Mouse (Mus musculus) forebrain, embryonic 16.5 days (tissue): ENCODE measurements at regions not wholly inside any gene's neighbourhood (a gene's known extent, or its start where the extent isn't known, plus 50 kb on each side); places are given as distances from the start of the nearest gene placed in this dataset.

Experiments
- ATAC-seq: fragments of 200-750 bp; cut with Nextera tagmentation; 2 replicates; pipeline ENCODE4 v1.8.0; 2017; ENCODE audit warnings: mild to moderate bottlenecking, moderate library complexity
- H3K27ac ChIP-seq: fragments of 300-500 bp; sonication (generic); 2 replicates; pipeline ENCODE4 v1.5.1; 2014; ENCODE audit warnings: low read length, control low read depth
- H3K27me3 ChIP-seq: fragments of 300-500 bp; sonication (generic); replicated peaks from 2 replicates; pipeline ENCODE4 v1.6.1; 2014; ENCODE audit warnings: low read length; ENCODE audit not compliant: control insufficient read depth, insufficient read depth
- H3K36me3 ChIP-seq: fragments of 300-500 bp; sonication (generic); 2 replicates; pipeline ENCODE4 v1.6.1; 2014; ENCODE audit not compliant: control insufficient read depth, insufficient read depth
- H3K4me1 ChIP-seq: fragments of 300-500 bp; sonication (generic); replicated peaks from 2 replicates; pipeline ENCODE4 v1.6.1; 2014; ENCODE audit warnings: low read length; ENCODE audit not compliant: control insufficient read depth, insufficient read depth
- H3K4me2 ChIP-seq: fragments of 300-500 bp; sonication (generic); 2 replicates; pipeline ENCODE4 v1.6.1; 2014; ENCODE audit warnings: mild to moderate bottlenecking, low read length, control low read depth
- H3K4me3 ChIP-seq: fragments of 300-500 bp; sonication (generic); replicated peaks from 2 replicates; pipeline ENCODE4 v1.5.1; 2014; ENCODE audit warnings: mild to moderate bottlenecking, low read length, control low read depth
- H3K9ac ChIP-seq: fragments of 300-500 bp; sonication (generic); replicated peaks from 2 replicates; pipeline ENCODE4 v1.6.1; 2014; ENCODE audit warnings: low read depth, low read length, control low read depth
- H3K9me3 ChIP-seq: fragments of 300-500 bp; sonication (generic); 2 replicates; pipeline ENCODE4 v1.6.1; 2016; ENCODE audit warnings: low read length; ENCODE audit not compliant: control insufficient read depth
- WGBS: fragments of 180-500 bp; shearing (Covaris S2); extraction: QIAGEN DNeasy Blood & Tissue Kit; methylation state at CpG from one replicate; pipeline ENCODE4 v1.1.7; 2014; 5-methylcytosine and 5-hydroxymethylcytosine counted together

- Histone ChIP-seq H3K9ac (no peak overlapping the region), H3K9me3 (no peaks in the 10 kb centered on the region), H3K4me2 (no peak overlapping the region), H3K36me3 (no peaks in the 10 kb centered on the region), H3K27ac (no peak overlapping the region), H3K4me3 (no peak overlapping the region), H3K27me3 (no peaks in the 10 kb centered on the region), H3K4me1 (no peaks in the 10 kb centered on the region)
- WGBS, result 67% methylated on average over 3 of the region's 3 CpGs
- no peak for ATAC-seq
These were observed 85.6 kb upstream of the H2al1a start for GRCm38 (mm10) chrX:11213492-11213891.

- 75% methylated on average over 1 of the region's 1 CpGs for WGBS
- no peak for ATAC-seq
- Histone ChIP-seq H3K4me2 (no peak overlapping the region), H3K27ac (no peak overlapping the region), H3K36me3 (no peaks in the 10 kb centered on the region), H3K27me3 (no peaks in the 10 kb centered on the region), H3K9ac (no peak overlapping the region), H3K4me3 (no peak overlapping the region), H3K4me1 (no peaks in the 10 kb centered on the region), H3K9me3 (no peaks in the 10 kb centered on the region)
These were observed 60.0 kb upstream of the H2al1a start for GRCm38 (mm10) chrX:11239066-11239465.

GRCm38 (mm10) chrX:11245576-11245975 lies 53.5 kb upstream of the H2al1a start:
- Histone ChIP-seq H3K4me1 (no peaks in the 10 kb centered on the region; the same call in 1 of the 2 replicates), H3K4me3 (no peak overlapping the region), H3K9me3 (no peaks in the 10 kb centered on the region), H3K9ac (no peak overlapping the region), H3K27ac (no peak overlapping the region), H3K36me3 (no peaks in the 10 kb centered on the region), H3K27me3 (no peaks in the 10 kb centered on the region; the same call in 1 of the 2 replicates), H3K4me2 (no peak overlapping the region)
- 92% methylated on average over 3 of the region's 3 CpGs for WGBS
- ATAC-seq, result no peak
